Mouse (Mus musculus): ENCODE results near the gene BC037034.
"Not testable (repeated sequence)": the region's sequence is repeated elsewhere in the genome, so short reads cannot be mapped to it uniquely, and the experiment has no call there.

The BC037034 gene

DNA sequence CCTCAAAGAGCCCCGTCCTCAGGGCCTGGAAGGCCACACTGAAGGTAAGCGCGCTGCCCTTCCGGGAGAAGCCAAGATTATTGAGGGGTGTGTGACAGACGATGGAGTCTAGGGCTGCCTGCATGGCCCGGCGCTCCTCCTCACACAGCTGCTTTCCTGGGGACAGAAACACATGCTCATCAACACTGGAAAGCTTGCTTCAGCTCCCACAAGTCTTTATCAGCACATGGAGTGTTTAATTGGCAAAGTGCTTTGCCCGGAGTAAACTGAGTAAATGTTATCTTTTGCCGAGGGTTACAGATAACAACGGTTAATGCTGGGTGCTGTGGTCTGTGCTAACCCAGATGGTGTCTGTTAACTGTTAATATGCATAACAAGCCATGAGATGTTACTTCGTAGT lies 3.0 kb downstream of the BC037034 start:
- no peak for DNase-seq

DNA sequence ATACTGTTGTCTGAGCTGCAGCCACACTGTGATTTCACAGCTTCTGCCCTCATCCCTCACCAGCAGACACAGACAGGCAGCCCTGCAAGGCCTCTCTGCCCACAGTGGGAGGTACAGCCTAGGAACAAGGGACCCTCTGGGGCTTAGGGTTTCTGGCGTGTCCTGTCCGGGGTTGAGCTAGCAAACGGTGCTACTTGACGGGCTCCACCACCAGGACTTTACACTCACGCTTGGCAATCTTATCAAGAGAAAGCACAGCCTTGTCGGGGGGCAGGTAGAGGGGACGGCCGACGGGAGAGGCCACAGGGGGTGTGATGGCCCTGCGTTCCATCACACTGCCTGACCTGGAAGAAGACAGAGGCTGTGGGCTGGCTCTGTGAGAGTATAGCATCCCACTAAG lies 3.8 kb downstream of the BC037034 start:
- no peak for DNase-seq

DNA sequence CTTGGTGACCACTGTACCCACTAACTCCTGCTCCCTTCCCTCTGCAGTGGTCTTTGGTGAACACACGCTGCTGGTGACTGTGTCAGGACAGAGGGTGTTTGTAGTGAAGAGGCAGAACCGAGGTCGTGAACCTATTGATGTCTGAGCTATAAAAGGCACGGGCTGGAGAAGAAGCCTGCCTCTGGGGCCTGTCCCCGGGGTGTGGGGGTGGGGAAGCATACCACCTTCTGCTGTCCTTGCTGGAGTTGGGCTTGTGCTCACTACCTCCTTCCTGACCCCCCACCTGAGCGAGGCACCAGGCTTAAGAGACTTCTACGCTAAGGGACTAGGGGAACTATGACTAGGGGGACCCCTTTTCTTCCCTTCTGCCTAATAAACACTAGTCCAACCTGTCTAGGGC lies 4.8 kb downstream of the BC037034 start:
- DNase-seq: no peak

DNA sequence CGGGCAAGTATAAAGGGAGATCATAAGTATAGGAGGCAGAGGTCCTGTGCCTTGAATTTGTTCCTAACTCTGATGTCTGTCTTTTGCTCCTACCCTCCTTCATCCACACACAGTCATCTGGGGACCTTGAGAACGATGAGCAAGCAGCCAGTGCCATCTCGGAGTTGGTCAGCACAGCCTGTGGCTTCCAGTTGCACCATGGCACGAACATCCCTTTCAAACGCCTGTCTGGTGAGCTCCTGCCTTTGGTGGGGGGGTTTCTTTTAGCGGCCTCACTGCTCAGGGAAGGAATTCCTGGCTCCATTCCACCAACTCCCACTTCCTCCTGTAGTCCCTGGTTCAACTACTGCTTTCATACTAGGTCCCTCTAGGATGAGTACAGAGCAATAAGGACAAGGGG lies 5.3 kb downstream of the BC037034 start:
- no peak for DNase-seq

DNA sequence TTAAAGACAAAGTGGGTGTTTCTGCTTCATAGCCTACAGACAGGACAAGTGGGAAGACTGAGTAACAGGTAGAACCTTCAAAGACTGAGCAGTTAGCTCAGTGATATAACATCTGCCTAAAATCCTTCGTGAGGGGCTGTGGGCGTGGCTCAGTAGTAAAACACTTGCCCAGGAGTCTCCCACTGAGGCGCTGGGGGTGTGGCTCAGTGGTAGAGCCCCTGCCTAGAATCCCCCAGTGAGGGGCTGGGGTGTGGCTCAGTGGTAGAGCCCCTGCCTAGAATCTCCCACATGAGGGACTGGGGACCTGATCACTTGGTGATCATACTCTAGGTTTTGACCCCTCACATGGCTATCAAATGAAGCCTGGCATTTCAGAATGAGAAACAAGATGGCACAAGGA lies 5.8 kb downstream of the BC037034 start:
- DNase-seq: no peak

DNA sequence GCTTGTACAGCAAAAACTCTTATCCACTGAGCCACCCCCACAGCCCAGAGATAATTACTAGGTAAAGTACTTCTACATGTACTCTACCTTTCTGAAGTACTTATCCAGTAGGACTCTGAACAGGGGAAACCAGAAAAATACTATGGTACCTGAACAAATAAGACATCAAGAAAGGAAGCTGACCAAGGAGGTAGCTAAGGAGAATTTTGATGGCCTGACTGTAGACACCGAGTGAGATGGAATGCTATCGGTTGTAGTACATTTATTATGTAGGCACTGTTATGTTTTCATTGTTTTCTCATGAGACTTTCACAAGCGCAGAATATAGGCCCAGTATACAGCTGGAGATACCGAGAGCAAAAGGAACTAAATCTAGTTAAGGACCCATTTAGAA lies 6.3 kb downstream of the BC037034 start:
- no peak for DNase-seq

DNA sequence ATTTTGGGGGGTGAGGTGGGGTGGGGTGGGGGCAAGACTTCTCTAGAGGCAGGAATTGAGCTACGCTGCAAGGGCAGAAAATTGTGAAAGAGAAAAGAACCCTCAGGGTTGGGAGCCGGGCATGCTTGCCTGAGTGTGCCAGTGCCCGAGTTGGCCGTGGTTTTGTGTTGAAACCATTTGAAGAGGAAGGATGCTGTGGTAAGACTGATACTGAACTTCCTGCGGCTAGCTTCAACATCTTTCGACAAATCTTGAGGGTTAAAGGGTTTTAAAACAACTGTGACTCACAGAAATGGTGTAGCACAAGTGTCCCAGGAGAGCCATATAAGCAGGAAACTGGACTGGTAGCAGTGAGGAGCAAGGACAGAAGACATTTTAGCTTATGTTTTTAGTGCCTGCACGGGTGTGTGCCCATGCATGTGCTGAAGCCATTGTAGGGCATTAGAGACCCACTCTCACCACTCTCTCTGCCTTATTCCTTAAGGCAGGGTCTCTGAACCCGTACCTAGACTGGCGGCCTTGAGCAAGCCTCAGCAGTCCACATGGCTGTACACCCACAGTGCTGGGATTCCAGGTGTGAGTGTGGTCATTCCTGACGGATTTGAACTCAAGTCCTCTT lies 6.8 kb downstream of the BC037034 start:
- no peak for DNase-seq

DNA sequence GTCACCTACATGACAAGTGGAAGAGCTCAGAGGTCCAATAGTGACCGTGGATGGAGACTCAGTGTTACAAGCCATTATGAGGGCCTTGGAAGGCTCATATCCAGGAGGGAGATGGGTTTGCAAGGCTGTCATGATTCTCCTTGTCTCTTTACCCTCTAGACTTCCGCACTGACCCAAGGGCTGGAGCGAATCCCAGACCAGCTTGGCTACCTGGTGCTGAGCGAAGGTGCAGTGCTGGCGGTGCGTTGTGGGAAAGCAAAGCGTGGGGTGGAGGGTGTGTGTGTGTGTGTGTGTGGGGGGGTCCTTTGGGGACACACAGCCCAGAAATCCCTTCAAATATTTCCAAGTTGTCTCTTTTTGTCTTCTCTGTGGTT lies 7.8 kb downstream of the BC037034 start:
- DNase-seq: peak in 1 of 2 experiments; percentile 52

DNA sequence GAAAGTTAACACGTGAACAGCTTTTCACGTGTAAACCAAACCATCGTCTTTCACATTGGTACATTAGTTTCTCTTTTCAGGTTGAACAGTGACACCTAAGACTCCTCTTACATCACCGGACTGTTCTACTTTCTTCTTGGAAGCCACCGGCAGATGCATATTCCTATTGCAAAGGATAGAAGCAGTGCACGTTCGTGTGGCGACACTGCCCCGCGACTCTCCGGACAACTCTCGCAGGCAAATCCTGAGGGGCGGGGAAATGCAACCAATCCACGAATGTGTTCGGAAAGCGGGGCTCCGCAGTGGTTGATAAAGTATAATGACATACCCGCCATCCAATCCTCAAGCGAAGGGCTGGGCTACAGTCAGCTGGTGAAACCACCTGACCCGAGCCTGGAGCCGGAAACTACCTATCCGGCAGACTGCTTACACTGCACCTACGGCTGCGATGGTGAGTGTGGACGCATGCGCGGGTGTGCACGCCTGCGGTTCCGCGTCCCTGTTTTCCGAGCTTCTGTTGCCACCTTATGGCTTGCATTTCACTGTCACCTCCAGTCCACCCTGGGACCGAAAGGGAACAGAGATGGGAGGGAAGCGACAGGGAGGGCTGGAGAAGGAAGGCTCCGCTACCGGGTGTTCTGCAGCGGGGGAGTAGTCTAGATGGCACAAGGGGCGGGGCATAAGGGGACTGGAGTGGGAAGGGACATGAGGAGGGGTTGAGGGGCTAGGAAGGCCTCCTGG lies 8.3 kb downstream of the BC037034 start, which contains the start of gene Lamtor4:
Gene Lamtor4, plus strand, starts transcription at position 130 of the 741 bp plus-strand sequence.
- DNase-seq: peak; percentile 93 to 99

DNA sequence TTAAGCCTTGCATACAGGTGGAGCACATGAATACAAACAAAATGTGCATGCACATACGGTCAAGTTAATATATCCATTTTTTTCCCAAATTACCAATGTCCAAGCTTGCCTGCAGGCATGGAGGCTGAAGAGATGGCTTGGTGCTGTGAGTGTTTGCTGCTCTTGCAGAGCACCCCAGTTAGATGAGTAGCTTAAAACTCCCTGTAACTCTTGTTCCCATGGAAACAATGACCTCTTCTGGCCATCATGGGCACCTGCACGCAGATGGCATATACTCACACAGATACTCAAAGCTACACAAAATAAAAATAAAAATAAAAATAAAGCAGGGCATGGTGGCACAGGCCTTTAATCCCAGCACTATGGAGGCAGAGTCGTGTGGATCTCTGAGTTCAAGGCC lies 10.8 kb downstream of the BC037034 start:
- DNase-seq: no peak

DNA sequence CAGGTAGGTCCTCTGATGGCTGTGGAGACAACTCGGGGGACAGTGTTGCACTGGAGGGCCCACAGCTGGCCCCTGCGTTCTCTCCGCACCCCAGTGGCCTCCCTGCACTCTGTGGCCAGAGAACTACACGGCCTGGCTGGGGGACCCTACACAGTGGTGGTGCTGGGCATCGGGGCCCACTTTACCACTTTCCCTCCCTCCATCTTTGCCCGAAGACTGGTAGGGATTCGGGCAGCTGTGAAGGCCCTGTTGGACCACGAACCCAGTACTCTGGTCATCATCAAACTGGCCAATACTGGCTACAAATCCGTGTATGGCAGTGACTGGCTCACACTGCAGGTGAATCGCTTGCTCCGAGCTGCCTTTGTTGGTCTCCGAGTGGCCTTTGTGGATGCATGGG lies 12.7 kb downstream of the BC037034 start:
- no peak for DNase-seq

DNA sequence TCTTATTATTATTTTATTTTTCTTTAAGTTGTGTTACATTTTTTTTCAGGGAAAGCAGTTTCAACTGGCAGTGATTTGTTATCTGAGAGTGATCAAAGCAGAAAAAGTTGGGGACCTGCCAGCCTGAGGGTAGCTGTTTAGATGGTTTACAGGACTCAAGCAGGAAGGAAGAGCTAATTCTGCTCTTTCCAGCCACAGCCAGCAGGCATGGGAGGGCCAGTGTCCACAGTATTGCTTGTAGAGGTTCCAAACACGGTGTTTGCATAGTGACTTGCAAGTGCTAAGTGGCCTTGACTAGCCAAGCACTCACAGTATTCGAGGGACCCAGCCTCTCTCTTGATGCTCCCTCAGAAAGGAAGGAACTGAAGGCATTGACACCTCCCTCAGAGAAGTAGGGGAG lies 22.3 kb downstream of the BC037034 start:
- no peak for DNase-seq

DNA sequence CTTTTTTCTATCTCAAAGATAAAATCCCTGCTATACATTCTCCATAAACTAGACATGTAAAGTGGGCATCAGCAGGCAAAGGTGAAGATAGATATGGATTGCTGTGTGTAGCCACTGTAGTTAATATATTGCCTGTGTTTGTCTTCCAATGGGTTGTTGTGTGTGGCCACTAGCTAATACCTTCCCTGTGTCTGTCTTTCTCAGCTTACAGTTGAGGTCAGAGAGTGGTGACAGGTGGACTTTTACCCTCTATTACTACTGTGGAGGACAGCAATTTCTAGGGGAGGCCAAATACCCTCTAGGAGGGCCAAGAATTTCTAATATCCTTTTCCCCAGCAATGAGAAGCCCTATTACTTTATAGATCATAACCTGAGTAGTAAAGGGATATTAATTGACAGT lies 29.6 kb downstream of the BC037034 start:
- DNase-seq: no peak

DNA sequence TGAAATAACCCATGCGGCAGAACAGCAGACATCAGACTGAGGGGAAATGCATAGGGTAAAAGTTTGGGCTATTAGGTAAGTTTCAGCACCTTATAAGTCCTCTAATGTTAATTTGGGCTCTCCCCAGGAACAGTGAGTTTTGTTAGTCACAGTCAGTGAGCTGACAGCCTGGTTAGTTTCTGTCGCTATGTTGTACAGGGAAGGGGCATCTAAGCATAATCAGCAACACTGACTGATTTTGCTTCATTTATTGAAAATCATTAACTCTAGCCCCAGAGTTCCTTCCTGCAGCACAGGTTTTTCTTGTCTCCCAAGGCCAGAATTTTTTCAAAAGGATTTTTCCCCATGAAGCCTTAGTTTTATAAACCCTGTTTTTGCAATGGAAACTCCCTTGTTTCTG lies 30.1 kb downstream of the BC037034 start:
- DNase-seq: no peak

DNA sequence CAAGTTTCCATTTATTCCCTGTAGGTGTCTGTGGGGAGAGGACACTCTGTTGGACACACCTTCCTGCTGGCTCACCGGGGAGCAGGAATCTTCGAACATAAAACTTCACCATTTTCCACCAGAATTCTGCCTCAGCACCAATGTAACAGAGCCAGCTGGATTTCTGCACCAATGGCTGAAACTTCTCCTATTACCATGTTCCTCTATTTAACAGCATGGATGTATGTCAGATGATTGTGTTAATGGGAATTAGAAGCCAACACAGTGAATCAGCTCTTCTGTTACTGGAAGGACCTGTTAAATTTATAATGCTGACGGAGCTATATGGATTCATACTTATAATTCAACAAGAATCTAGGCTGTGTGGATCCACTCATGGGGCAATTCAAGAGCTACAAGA lies 34.3 kb downstream of the BC037034 start:
- DNase-seq: no peak

DNA sequence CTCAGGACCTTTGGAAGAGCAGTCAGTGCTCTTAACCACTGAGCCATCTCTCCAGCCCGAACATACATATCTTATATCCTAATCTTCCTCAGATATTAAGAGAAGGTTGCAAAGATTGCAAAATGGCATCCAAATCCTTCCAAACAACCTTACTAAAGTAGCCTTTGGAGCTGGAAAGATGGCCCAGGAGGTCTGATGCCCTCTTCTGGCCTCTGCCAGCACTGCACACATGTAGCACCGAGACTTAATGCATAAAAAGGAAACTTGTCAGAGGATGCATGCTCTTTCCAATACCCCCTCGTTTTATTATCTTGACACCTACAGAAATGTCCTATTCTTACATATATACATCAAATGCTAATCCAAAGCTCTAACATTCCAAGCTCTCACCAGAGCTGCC lies 35.8 kb downstream of the BC037034 start:
- DNase-seq: peak; percentile 11 to 12

DNA sequence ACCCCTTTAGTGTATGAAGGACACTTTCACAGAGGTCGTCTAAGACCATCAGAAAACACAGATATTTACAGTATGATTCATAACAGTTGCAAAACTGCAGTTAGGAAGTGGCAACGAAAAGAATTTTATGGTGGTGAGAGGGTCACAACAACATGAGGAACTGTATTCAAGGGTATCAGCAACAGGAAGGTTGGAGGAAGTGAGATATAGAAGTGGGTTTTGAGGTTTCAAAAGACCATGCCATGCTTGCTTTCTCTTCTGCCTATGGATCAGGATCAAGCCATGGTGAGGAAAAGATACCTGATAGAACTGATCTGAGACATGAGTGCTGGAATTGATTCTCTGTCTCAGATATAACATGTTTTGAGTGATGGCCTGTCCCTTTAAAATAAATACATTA lies 36.5 kb downstream of the BC037034 start:
- DNase-seq: no peak

DNA sequence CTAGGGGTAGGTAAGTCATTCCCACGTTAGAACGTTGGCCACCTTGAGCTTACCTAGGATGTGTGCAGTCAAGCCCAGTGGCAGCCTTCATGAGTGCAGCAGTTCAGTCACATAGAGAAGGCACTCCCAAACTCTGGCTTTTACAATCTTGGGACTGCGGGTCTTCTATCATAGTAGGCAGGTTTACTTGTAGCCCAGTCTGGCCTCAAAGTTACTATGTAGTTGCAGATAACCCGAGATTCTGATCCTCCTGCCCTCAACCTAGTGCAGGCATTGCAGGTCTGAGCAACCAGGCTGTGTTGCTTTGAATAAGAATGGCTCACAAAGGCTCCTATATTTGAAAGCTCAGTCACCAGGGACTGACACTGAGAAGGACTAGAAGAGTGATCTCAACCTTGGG lies 37.3 kb downstream of the BC037034 start:
- DNase-seq: no peak

DNA sequence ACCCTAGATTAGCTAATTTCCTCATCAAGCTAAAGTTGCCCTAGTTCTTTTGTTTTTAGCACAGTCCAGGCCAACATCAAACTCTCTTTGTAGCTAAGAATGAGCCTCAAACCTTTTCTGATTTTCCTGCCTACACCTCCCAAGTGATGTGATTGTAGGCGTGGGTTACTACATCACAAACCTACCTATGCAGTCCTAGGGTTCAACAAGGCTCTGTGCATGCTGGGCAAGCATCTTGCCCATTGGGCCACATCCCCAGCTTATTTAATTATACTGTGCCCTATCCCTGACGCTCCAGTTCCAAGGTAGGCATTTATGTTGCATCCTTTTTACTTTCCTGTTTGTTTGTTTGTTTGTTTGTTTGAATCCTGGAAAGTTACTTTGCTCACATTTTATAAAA lies 38.1 kb downstream of the BC037034 start, which contains the start of gene Nxpe5:
Gene Nxpe5, plus strand, starts transcription at position 199 of the 400 bp plus-strand sequence.
- DNase-seq: no peak

DNA sequence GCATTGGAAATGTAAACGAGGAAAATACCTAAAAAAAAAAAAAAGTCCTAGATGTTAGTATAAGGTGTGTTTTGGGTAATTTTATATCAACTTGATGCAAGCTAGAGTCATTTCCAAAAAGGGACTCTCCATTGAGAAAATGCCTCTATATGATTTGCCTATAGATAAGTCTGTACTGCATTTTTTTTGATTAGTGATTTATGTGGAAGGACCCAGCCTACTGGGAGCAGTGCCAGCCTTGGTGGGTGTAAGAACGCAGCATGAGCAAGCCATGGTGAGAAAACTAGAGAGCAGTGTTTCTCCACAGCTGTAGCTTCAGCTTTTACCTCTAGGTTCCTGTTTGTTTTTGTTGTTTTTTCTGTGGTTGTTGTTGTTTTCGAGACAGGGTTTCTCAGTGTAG lies 40.5 kb downstream of the BC037034 start:
- DNase-seq: no peak

DNA sequence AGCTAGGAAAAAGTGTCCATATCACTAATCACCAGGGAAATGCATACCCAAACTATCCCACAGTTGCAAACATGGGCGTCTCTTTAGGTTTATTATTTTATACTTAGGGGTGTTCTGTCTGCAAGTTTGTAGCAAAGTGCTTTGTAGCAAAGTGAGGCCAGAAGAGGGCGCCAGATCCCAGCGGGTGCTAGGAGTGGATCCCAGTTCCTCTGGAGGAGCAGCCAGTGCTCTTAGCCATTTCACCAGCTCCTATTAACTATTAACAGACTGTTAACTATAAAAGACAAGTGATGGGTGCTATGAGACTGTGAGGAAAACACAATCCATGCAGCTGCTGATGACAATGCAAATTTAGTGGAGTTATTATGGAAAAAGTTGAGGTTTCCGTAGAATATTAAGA lies 41.7 kb downstream of the BC037034 start:
- peak; percentile 76 to 78 for DNase-seq

DNA sequence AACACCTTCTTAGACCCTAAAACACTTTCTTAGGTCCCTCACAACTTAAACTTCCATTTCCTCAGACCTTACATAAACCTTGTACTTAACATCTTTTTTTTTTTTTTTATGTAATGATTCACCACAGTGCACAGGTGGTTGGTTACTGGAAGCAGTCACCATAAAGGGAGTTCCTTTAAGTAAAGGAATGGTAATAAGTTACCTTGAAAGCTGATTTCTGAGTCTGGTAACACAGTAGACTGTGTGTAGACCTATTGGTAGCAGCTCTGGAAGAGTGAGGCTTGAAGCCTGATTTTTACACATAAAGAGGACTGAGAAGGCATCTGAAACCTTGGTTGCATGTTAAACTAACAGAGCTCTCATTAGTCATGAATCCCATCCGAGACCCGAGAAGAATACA lies 44.0 kb downstream of the BC037034 start:
- DNase-seq: no peak

DNA sequence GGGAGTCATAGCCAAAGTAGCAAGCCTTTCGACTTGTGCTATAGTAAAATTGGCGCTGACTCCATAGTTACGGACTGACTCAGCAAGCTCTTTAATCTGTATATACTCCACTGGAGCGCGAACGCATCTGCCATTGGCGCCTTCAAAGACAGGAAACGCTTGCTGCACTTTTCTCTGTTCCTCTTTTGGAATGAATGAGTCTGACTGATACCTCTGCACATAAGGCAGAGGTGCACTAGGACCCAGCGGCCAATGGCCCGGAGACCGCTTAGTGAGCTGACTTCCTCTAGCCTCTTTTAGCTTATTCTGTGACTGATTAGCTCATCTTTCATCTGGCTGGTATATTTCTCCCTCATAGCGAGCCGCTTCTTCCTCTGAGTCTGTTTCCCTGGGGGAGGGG lies 47.2 kb downstream of the BC037034 start:
- DNase-seq: not testable (repeated sequence)
